Mouse (Mus musculus): Measurements from ENCODE around the gene Stap1.

DNA sequence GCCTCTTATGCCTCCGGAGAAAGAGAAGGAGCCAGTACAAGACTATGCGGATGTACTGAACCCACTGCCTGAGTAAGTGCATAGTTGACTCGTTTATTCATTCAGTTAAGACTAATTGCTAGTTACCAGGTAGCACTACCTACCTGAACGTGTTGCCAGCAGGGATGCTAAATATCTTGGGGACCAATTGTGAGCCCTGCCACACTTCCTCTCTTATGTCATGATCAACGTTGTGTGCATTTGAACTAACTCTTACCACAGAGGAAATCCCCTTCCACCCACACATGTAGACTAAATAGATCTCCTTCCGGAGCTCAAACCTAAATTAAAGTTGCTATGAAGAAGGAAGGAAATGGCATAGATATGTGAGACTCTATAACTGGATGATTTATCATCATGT is 15.2 kb downstream of the Stap1 start:
- no peak for TF ChIP-seq MAX (IDR thresholded peaks at IDR 0.05; ENCODE audit: low read length)
- no peak for TF ChIP-seq CTCF (conservative IDR thresholded peaks at IDR 0.05 in 1 of 2, IDR thresholded peaks at IDR 0.05 in 1 of 2; ENCODE audit: low read depth in 2 of 2, low read length in 2 of 2)
- no peak; the same call in 1 of the 2 replicates for TF ChIP-seq ELF1 (IDR thresholded peaks at IDR 0.05; ENCODE audit: low read depth, low read length)
- peak; percentile 42; the same call in 1 of the 2 replicates for TF ChIP-seq EP300 (IDR thresholded peaks at IDR 0.05; ENCODE audit: low read length)
- TF ChIP-seq POLR2A (IDR thresholded peaks at IDR 0.05; ENCODE audit: low read depth, low read length): no peak
- no peak for TF ChIP-seq KAT2A (IDR thresholded peaks at IDR 0.05; ENCODE audit: insufficient replicate concordance, low read length)
- no peak for TF ChIP-seq HCFC1 (IDR thresholded peaks at IDR 0.05; ENCODE audit: low read depth, low read length)
- no peak for TF ChIP-seq MXI1 (IDR thresholded peaks at IDR 0.05; ENCODE audit: low read depth, low read length)
- TF ChIP-seq JUND (conservative IDR thresholded peaks at IDR 0.05; ENCODE audit: low read depth, low read length): no peak
- no peak for TF ChIP-seq ZKSCAN1 (IDR thresholded peaks at IDR 0.05; ENCODE audit: borderline replicate concordance, low read depth, low read length)
- TF ChIP-seq MAFK (IDR thresholded peaks at IDR 0.05; ENCODE audit: insufficient replicate concordance, low read length): no peak
- TF ChIP-seq MEF2A (IDR thresholded peaks at IDR 0.05; ENCODE audit: borderline replicate concordance, low read depth, low read length): 0 out of 2 replicates have a peak, but pooled peaks have one; percentile 35
- no peak for TF ChIP-seq PAX5 (IDR thresholded peaks at IDR 0.05; ENCODE audit: low read length)
